Mouse (Mus musculus) stomach, postnatal 0 days (tissue): Measurements from ENCODE around the gene Gm9.

Experiments used
- CTCF ChIP-seq: IDR thresholded peaks from 2 replicates; pipeline ENCODE4 v1.5.1; 2016; ENCODE audit warnings: antibody characterized with exemption, low read depth, mild to moderate bottlenecking, moderate library complexity
- EP300 ChIP-seq: optimal IDR thresholded peaks from 2 replicates; pipeline ENCODE3; 2016; ENCODE audit warnings: antibody characterized with exemption

- TF ChIP-seq EP300: no peak
- TF ChIP-seq CTCF: no peak
Measured at GRCm38 (mm10) chrX:37210941-37211340, at the start of gene Gm9.
